In the genomic region with DNA sequence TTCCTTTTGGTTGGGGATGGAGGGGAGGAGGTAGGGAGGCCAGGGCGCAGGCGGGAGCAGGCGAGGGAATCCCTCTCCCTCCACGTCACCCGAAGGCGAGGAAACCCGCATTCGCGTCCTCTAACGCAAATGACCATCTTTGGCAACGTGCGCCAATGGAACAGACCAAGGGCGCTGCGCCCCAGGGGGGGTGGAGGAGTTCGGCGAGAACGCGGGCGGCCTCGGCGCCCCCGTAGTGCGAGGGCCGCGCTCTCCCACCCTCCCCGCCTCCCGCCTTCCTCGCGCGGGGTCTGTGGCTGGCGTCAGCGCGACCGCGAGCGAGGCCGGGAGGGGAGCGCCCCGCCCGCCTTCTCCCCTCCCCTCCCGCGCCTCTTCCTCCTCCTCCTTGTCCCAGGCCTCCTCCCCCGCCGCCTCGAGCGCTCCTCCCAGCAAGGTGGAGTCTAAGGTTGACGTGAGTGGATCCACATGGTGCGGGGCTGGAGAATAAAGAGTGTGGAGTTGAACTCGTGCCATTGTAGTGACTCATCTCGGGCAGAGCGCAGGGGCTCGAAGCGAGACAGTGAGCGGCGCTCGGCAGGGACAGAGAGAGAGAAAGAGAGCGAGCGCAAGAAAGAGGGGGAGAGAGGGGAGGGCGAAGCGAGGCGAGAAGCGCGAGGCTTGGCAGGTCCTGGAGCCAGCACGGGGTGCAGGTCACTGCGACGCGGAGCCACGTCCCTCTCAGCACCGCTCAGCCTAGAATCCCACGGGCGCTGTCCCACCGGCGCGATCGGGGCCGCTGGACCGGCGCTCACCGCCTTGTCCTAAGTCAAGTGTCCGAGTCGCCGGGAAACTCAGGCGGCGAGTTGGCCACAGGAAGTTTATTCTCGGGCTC, we compare ENCODE assay signal across 8 mouse cellular contexts. TPM values are rescaled to one million over a fixed set of nuclear protein-coding genes. Genes with fewer than 3 reads are reported as not detected.
DNase-seq lines count a peak whose midpoint lies in the region; ATAC-seq and TF ChIP-seq lines count a peak whose summit lies in the region.

Gene Fosl2, plus strand, starts transcription at position 466 of the 871 bp plus-strand sequence.

- under 1% methylated on average over 85 of the region's 85 CpGs for WGBS in embryonic facial prominence, embryonic 10.5 days
- under 1% methylated on average over 82 of the region's 85 CpGs for WGBS in limb, embryonic 10.5 days
- WGBS in midbrain, embryonic 12.5 days = under 1% methylated on average over 73 of the region's 85 CpGs
- under 1% methylated on average over 84 of the region's 85 CpGs for WGBS in small intestine, adult 2 months

- TF ChIP-seq POLR2A in small intestine, adult 2 months (IDR thresholded peaks at IDR 0.05; ENCODE audit: low read depth, low read length) = peak; percentile 92

- H3K4me2 ChIP-seq in midbrain, embryonic 12.5 days (replicated peaks) = peak within 1 kb of the TSS; percentile 93

- H3K36me3 ChIP-seq in erythroblast, embryonic 14.5 days (ENCODE audit: control insufficient read depth) = no peaks in the 10 kb centered on the region
- H3K36me3 ChIP-seq in embryonic facial prominence, embryonic 10.5 days (replicated peaks) = no peaks in the 10 kb centered on the region
- H3K36me3 ChIP-seq in limb, embryonic 10.5 days = no peaks in the 10 kb centered on the region
- no peaks in the 10 kb centered on the region for H3K36me3 ChIP-seq in midbrain, embryonic 12.5 days
- H3K36me3 ChIP-seq in small intestine, adult 2 months (ENCODE audit: control insufficient read depth, insufficient read depth, low read length) = peaks cover 8% of the 10 kb centered on the region; the same call in 1 of the 2 replicates

- no peak for ATAC-seq in erythroblast, adult 5-6 weeks (replicated peaks; ENCODE audit: low FRiP score, poor library complexity, severe bottlenecking)
- ATAC-seq in midbrain, embryonic 12.5 days (ENCODE audit: low FRiP score, low read depth) = peak; percentile 80

- H3K9ac ChIP-seq in midbrain, embryonic 12.5 days (replicated peaks) = peak within 1 kb of the TSS; percentile 55

- H3K27ac ChIP-seq in embryonic facial prominence, embryonic 10.5 days (replicated peaks) = peak within 1 kb of the TSS; percentile 91
- H3K27ac ChIP-seq in limb, embryonic 10.5 days = peak within 1 kb of the TSS; percentile 90
- peak within 1 kb of the TSS; percentile 58 for H3K27ac ChIP-seq in midbrain, embryonic 12.5 days (replicated peaks)
- H3K27ac ChIP-seq in small intestine, adult 2 months (ENCODE audit: insufficient read depth, low read depth, low read length) = peak within 1 kb of the TSS; percentile 99

- no peaks in the 10 kb centered on the region; the same call in 1 of the 2 replicates for H3K9me3 ChIP-seq in erythroblast, embryonic 14.5 days (ENCODE audit: control insufficient read depth, low read length)
- no peaks in the 10 kb centered on the region for H3K9me3 ChIP-seq in embryonic facial prominence, embryonic 10.5 days
- no peaks in the 10 kb centered on the region for H3K9me3 ChIP-seq in limb, embryonic 10.5 days (replicated peaks)
- H3K9me3 ChIP-seq in midbrain, embryonic 12.5 days = no peaks in the 10 kb centered on the region

- DNase-seq in embryonic facial prominence, embryonic 10.5 days (ENCODE audit: low spot score) = peak; percentile 93
- DNase-seq in heart, adult 11 months = peak; percentile 100
- peak; percentile 95 for DNase-seq in kidney, adult 18-20 months
- DNase-seq in limb, embryonic 10.5 days (ENCODE audit: low spot score) = peak; percentile 88

- H3K4me3 ChIP-seq in erythroblast, embryonic 14.5 days (replicated peaks) = peak within 1 kb of the TSS; percentile 54
- peak within 1 kb of the TSS; percentile 76 for H3K4me3 ChIP-seq in embryonic facial prominence, embryonic 10.5 days
- H3K4me3 ChIP-seq in limb, embryonic 10.5 days = peak within 1 kb of the TSS; percentile 69
- peak within 1 kb of the TSS; percentile 58 for H3K4me3 ChIP-seq in midbrain, embryonic 12.5 days
- peak within 1 kb of the TSS; percentile 86 for H3K4me3 ChIP-seq in small intestine, adult 2 months (ENCODE audit: low read depth, low read length)

- H3K27me3 ChIP-seq in erythroblast, embryonic 14.5 days (ENCODE audit: control insufficient read depth) = peaks cover 83% of the 10 kb centered on the region
- peaks cover 71% of the 10 kb centered on the region for H3K27me3 ChIP-seq in embryonic facial prominence, embryonic 10.5 days (replicated peaks; ENCODE audit: low read depth, poor library complexity, severe bottlenecking)
- H3K27me3 ChIP-seq in limb, embryonic 10.5 days (ENCODE audit: low read depth, poor library complexity, severe bottlenecking) = peaks cover 64% of the 10 kb centered on the region
- H3K27me3 ChIP-seq in midbrain, embryonic 12.5 days = peaks cover 91% of the 10 kb centered on the region
- no peaks in the 10 kb centered on the region for H3K27me3 ChIP-seq in small intestine, adult 2 months (ENCODE audit: control insufficient read depth, insufficient read depth, low read length)

- peaks cover 11% of the 10 kb centered on the region for H3K4me1 ChIP-seq in erythroblast, embryonic 14.5 days (ENCODE audit: control insufficient read depth)
- H3K4me1 ChIP-seq in embryonic facial prominence, embryonic 10.5 days = peaks cover 66% of the 10 kb centered on the region
- H3K4me1 ChIP-seq in limb, embryonic 10.5 days = peaks cover 57% of the 10 kb centered on the region
- peaks cover 32% of the 10 kb centered on the region for H3K4me1 ChIP-seq in midbrain, embryonic 12.5 days
- H3K4me1 ChIP-seq in small intestine, adult 2 months (ENCODE audit: control insufficient read depth, insufficient read depth, insufficient read length, low read length) = peaks cover 3% of the 10 kb centered on the region; the same call in 1 of the 2 replicates

- no peak for TF ChIP-seq CTCF in small intestine, adult 2 months (IDR thresholded peaks at IDR 0.05; ENCODE audit: extremely low read depth, insufficient read length, insufficient replicate concordance, low read depth, low read length)

RNA-seq across cellular contexts. Expression of gene Fosl2, which starts in this region (rescaled TPM):
- polyA plus RNA-seq in erythroblast, embryonic 14.5 days (2012) = 0.01 and 0.04 TPM in 2 replicates
- 11.7 and 12.7 TPM in 2 replicates for total RNA-seq in erythroblast, adult 5-6 weeks (2015; ENCODE audit: low replicate concordance)
- 4.0 and 4.3 TPM in 2 replicates for total RNA-seq in erythroblast, adult 5-6 weeks (2017; ENCODE audit: low replicate concordance)
- 0.50 and 0.67 TPM in 2 replicates for polyA plus RNA-seq in embryonic facial prominence, embryonic 10.5 days (2016; fragmentation: Nextera tagmentation; extraction: Ambion mirVana)
- 0.48 and 0.63 TPM in 2 replicates for polyA plus RNA-seq in limb, embryonic 10.5 days (2016; fragmentation: Nextera tagmentation; extraction: Ambion mirVana)
- polyA plus RNA-seq in midbrain, embryonic 12.5 days (2016; fragmentation: Nextera tagmentation; extraction: Ambion mirVana) = 0.81 and 0.96 TPM in 2 replicates
- 34.9 and 116 TPM in 2 replicates for polyA plus RNA-seq in small intestine, adult 2 months (2012; rRNA removed)

Comparison
In these comparisons a context has a peak if more than half of its experiments do, and no peak if none do; other contexts are left out.
1. RNA of gene Fosl2 (polyA plus RNA-seq): 34.9 to 116 TPM in small intestine, adult 2 months; 0.81 to 0.96 TPM in midbrain, embryonic 12.5 days, 0.48 to 0.63 TPM in limb, embryonic 10.5 days, 0.50 to 0.67 TPM in embryonic facial prominence, embryonic 10.5 days and 0.01 to 0.04 TPM in erythroblast, embryonic 14.5 days; every median in the first group is over 10 times any median in the second.
2. Peak in DNase-seq, H3K4me3 ChIP-seq and H3K27ac ChIP-seq in embryonic facial prominence, embryonic 10.5 days; RNA of the gene not detected or under 1 TPM.
3. Peak in DNase-seq, H3K4me3 ChIP-seq and H3K27ac ChIP-seq in limb, embryonic 10.5 days; RNA of the gene not detected or under 1 TPM.
4. Peak in ATAC-seq, H3K4me3 ChIP-seq, H3K27ac ChIP-seq, H3K9ac ChIP-seq and H3K4me2 ChIP-seq in midbrain, embryonic 12.5 days; RNA of the gene not detected or under 1 TPM.
5. Peak in every context shown above with its lines, with median percentiles within 50 percentile points of each other: H3K4me3 ChIP-seq, DNase-seq and H3K27ac ChIP-seq.